Mouse (Mus musculus) heart, embryonic 13.5 days (tissue): ENCODE measurements at regions not wholly inside any gene's neighbourhood (a gene's known extent, or its start where the extent isn't known, plus 50 kb on each side); places are given as distances from the start of the nearest gene placed in this dataset.

Source experiments
- ATAC-seq: fragments of 200-750 bp; cut with Nextera tagmentation; 2 replicates; pipeline ENCODE4 v1.8.0; 2017; ENCODE audit warnings: moderate TSS enrichment; ENCODE audit not compliant: insufficient number of reproducible peaks, low FRiP score, low TSS enrichment; ENCODE audit errors: extremely low read depth
- H3K27ac ChIP-seq: fragments of 300-500 bp; sonication (generic); replicated peaks from 2 replicates; pipeline ENCODE4 v1.5.1; 2015; ENCODE audit warnings: moderate library complexity, mild to moderate bottlenecking, inconsistent platforms
- H3K27me3 ChIP-seq: fragments of 300-500 bp; sonication (generic); replicated peaks from 2 replicates; pipeline ENCODE4 v1.6.1; 2015; ENCODE audit warnings: mild to moderate bottlenecking, inconsistent platforms
- H3K36me3 ChIP-seq: fragments of 300-500 bp; sonication (generic); 2 replicates; pipeline ENCODE4 v1.6.1; 2015; ENCODE audit warnings: mild to moderate bottlenecking, inconsistent platforms
- H3K4me1 ChIP-seq: fragments of 300-500 bp; sonication (generic); 2 replicates; pipeline ENCODE4 v1.6.1; 2015; ENCODE audit warnings: inconsistent platforms
- H3K4me2 ChIP-seq: fragments of 300-500 bp; sonication (generic); 2 replicates; pipeline ENCODE4 v1.6.1; 2015; ENCODE audit warnings: inconsistent platforms, mild to moderate bottlenecking, moderate library complexity
- H3K4me3 ChIP-seq: fragments of 300-500 bp; sonication (generic); 2 replicates; pipeline ENCODE4 v1.5.1; 2015; ENCODE audit warnings: moderate library complexity, mild to moderate bottlenecking, inconsistent platforms
- H3K9ac ChIP-seq: fragments of 300-500 bp; sonication (generic); 2 replicates; pipeline ENCODE4 v1.6.1; 2015; ENCODE audit warnings: inconsistent platforms, mild to moderate bottlenecking, moderate library complexity
- H3K9me3 ChIP-seq: fragments of 300-500 bp; sonication (generic); 2 replicates; pipeline ENCODE4 v1.6.1; 2016; ENCODE audit warnings: inconsistent platforms
- whole genome bisulfite sequencing: fragments of 180-500 bp; shearing (Covaris S2); methylation state at CpG from one replicate; pipeline ENCODE4 v1.1.7; 2015; ENCODE audit warnings: mixed read lengths; 5-methylcytosine and 5-hydroxymethylcytosine counted together

DNA sequence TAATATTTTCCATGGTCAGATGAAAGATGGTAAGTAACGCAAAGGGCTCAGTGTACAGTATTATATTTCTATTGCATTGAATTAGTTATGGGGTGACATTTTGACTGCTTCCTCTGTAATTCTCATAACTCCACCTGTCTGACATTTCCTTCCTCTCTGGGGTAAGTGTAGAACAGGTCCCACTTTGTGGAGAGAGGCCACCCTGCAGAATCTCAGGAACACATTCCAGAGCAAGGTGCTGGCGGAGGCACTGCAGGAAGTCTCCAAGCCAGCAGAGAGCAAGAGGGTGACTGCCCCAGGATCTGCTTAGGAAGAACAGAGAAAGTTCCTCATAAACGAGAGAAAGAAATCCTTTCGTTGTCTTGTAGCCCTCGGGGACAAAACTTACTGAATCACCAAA, 95.4 kb upstream of the Hes1 start:
- Histone ChIP-seq H3K4me1 (peaks cover 19% of the 10 kb centered on the region), H3K4me2 (no peak overlapping the region), H3K27ac (no peak overlapping the region), H3K9ac (no peak overlapping the region), H3K4me3 (no peak overlapping the region), H3K27me3 (no peaks in the 10 kb centered on the region), H3K9me3 (peaks cover 3% of the 10 kb centered on the region; the same call in 1 of the 2 replicates), H3K36me3 (no peaks in the 10 kb centered on the region)
- ATAC-seq, result no peak
- 47% methylated on average over 5 of the region's 5 CpGs for WGBS

DNA sequence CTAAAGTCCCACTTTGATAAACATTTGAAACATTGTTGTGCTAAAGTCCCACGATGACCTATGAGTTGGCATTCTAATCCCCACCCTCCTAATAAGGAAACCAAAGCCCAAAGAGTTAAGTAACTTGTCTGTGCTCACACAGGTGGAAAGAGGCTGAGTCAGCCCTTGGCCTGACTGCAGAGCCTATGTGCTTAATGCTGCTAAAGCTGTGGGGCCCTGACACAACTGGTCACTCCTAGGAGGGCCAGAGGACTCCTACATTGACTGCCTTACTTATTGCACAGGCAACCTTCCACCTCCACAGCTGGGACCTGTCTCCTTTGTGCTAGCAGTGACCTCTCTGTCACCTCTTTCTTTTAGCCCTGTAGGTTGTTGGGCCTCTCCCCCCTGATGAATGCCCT, 91.4 kb upstream of the Hes1 start:
- Histone ChIP-seq H3K27me3 (0 out of 2 replicates have a peak, but pooled peaks cover 6% of the 10 kb centered on the region), H3K4me3 (no peak overlapping the region), H3K27ac (no peak overlapping the region), H3K4me2 (no peak overlapping the region), H3K9me3 (no peaks in the 10 kb centered on the region), H3K9ac (no peak overlapping the region), H3K4me1 (peaks cover 19% of the 10 kb centered on the region), H3K36me3 (no peaks in the 10 kb centered on the region)
- WGBS, result 77% methylated on average over 1 of the region's 1 CpGs
- ATAC-seq, result no peak

DNA sequence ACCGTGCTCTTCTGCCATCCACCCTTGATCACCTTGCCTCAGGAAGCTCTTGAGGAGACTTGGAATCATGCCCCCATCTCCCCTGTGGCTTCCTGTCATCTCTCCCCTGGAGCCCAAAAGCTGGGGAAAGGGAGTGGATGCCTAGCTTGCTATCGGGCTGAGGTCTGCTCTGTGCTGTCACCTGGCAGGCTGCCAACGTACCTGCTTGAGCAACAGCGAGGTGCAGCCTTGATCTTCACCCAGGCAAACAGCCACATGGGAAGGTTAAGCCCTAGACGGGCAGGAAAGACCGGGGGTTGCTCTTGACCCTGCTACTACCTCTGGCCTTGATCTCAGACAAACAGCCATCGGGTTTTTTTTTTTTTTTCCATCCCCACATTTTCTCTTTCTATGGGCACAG, 90.9 kb upstream of the Hes1 start:
- Histone ChIP-seq H3K9me3 (no peaks in the 10 kb centered on the region), H3K4me3 (no peak overlapping the region), H3K36me3 (no peaks in the 10 kb centered on the region), H3K27me3 (0 out of 2 replicates have a peak, but pooled peaks cover 6% of the 10 kb centered on the region), H3K4me1 (peaks cover 19% of the 10 kb centered on the region), H3K4me2 (no peak overlapping the region), H3K9ac (no peak overlapping the region), H3K27ac (no peak overlapping the region)
- WGBS, result 46% methylated on average over 7 of the region's 7 CpGs
- no peak for ATAC-seq

DNA sequence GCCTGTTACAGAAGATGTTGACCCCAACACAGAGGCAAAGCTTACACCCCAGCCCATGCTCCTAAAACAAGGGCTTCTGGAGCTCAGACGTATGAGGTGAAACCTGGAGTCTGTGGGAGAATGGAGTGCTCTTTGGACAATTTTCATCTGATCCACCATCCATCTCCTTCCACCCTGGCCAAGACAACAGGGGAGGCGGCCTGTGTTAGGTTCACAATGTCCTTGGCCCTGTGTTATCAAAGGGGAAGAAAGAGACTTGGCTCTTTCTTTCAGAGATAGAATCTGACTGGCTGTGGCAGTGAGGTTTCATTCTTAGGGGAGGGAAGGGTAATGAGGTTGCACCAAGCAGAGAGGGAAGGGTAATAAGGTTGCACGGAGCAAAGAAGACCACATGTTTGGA, 88.4 kb upstream of the Hes1 start:
- Histone ChIP-seq H3K27me3 (peaks cover 10% of the 10 kb centered on the region; the same call in 1 of the 2 replicates), H3K9ac (no peak overlapping the region), H3K4me2 (no peak overlapping the region), H3K9me3 (no peaks in the 10 kb centered on the region), H3K27ac (no peak overlapping the region), H3K4me3 (no peak overlapping the region), H3K4me1 (peaks cover 14% of the 10 kb centered on the region), H3K36me3 (no peaks in the 10 kb centered on the region)
- ATAC-seq, result no peak
- WGBS, result 81% methylated on average over 3 of the region's 3 CpGs

DNA sequence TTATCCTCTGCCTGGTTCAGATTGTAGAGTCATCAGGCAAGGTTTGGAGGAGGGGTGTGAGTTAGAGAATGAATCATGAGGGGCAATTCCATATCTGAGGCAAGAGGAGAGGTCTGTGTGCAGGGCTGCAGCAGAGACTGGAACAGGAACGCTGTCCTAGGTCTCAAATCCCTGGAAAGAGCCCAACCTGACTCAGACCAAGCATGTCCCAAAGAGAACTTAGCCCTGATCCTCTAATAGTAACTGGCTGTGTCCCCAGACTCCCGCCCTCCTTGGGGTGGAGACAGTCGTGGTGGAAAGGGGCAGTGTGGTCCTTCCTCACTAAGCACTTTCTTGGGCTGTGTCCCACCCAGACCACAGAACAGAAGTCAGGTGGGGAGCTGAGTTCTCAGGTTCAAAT, 87.2 kb upstream of the Hes1 start:
- H3K4me1 ChIP-seq, result peaks cover 14% of the 10 kb centered on the region
- no peak overlapping the region for H3K27ac ChIP-seq
- H3K4me2 ChIP-seq, result no peak overlapping the region
- no peak for ATAC-seq
- no peak overlapping the region for H3K9ac ChIP-seq
- H3K4me3 ChIP-seq, result no peak overlapping the region
- no peaks in the 10 kb centered on the region for H3K36me3 ChIP-seq
- no peaks in the 10 kb centered on the region for H3K9me3 ChIP-seq
- H3K27me3 ChIP-seq, result peaks cover 10% of the 10 kb centered on the region; the same call in 1 of the 2 replicates
- 54% methylated on average over 3 of the region's 3 CpGs for WGBS

DNA sequence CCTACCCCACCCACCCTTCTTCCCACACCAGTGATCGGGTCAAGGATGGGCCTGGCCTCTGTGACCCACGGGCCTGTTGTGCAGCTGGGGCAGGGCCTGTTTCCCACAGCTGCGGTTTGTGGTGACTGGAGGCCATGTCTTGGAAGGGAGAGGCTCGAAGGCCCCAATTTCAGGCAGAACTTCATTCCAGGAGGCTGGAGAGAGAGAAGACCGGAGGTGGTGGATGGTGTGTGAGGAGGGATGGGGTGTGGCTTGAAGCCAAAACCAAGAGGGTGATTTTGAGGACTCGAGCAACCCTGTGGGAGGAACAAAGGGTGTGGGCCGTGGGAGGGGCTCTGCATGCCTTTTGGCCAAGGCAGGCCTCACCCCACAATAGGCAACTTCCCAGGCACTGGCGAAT, 86.5 kb upstream of the Hes1 start:
- H3K4me2 ChIP-seq, result no peak overlapping the region
- H3K4me3 ChIP-seq, result no peak overlapping the region
- ATAC-seq, result no peak
- H3K9me3 ChIP-seq, result no peaks in the 10 kb centered on the region
- WGBS, result 62% methylated on average over 8 of the region's 8 CpGs
- H3K4me1 ChIP-seq, result peaks cover 13% of the 10 kb centered on the region
- no peak overlapping the region for H3K9ac ChIP-seq
- no peak overlapping the region for H3K27ac ChIP-seq
- no peaks in the 10 kb centered on the region for H3K36me3 ChIP-seq
- H3K27me3 ChIP-seq, result peaks cover 10% of the 10 kb centered on the region; the same call in 1 of the 2 replicates

DNA sequence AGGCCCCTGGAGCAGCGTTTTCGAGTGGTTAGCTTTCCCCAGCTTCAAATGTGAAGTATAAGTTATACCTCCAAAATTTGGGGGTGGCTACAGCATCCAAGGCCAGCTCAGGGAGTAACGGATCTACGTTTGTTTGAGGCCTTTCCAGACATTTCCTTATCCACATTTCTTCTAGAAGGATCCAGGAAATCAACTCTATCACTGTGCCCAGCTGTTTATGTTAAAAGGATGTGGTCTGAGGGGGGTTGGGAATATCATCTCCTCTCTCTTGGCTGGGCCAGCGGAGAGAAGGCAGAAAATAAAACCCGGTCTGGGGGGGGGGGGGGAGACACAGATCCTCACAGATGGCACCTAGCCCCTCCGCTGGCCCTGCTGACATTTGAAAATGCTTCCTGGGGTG, 85.1 kb upstream of the Hes1 start:
- no peak overlapping the region for H3K4me2 ChIP-seq
- no peaks in the 10 kb centered on the region for H3K36me3 ChIP-seq
- no peak overlapping the region for H3K27ac ChIP-seq
- H3K4me3 ChIP-seq, result no peak overlapping the region
- H3K27me3 ChIP-seq, result peaks cover 10% of the 10 kb centered on the region; the same call in 1 of the 2 replicates
- WGBS, result 63% methylated on average over 7 of the region's 7 CpGs
- no peak for ATAC-seq
- no peak overlapping the region for H3K9ac ChIP-seq
- peaks cover 10% of the 10 kb centered on the region for H3K4me1 ChIP-seq
- H3K9me3 ChIP-seq, result no peaks in the 10 kb centered on the region

- H3K4me2 ChIP-seq, result no peak overlapping the region
- H3K9ac ChIP-seq, result no peak overlapping the region
- H3K4me3 ChIP-seq, result no peak overlapping the region
- no peak for ATAC-seq
- peaks cover 10% of the 10 kb centered on the region for H3K4me1 ChIP-seq
- peaks cover 7% of the 10 kb centered on the region; the same call in 1 of the 2 replicates for H3K27me3 ChIP-seq
- H3K36me3 ChIP-seq, result no peaks in the 10 kb centered on the region
- H3K9me3 ChIP-seq, result no peaks in the 10 kb centered on the region
- 78% methylated on average over 7 of the region's 7 CpGs for WGBS
- no peak overlapping the region for H3K27ac ChIP-seq
Measured at GRCm38 (mm10) chr16:29981543-29981942, 82.6 kb upstream of the Hes1 start.

DNA sequence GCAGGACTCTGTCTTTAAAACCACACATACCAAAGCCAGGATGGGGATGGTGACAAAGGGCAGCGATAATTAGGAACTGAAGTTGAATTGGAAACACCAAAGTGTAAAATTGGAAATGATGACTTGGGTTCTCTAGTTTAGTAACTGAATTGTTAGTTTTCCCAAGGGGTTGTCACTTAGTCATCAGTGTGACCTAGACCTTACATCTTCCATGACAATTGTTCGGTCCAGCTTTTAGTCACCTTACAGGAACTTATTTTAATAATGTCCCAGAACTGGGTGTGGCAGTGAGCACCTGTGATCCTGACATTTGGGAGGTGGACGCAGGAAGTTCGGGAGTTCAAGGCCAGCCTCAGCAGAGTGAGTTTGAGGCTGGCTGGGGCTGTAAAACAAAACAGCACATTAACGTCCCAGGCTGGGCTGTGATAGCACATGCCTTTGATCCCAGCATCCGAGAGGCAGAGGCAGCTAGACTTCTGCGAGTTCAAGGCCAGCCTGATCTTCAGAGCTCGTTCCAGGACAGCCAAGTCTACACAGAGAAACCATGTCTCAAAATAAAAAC, 81.9 kb upstream of the Hes1 start:
- H3K4me2 ChIP-seq, result no peak overlapping the region
- no peak for ATAC-seq
- 86% methylated on average over 8 of the region's 8 CpGs for WGBS
- no peaks in the 10 kb centered on the region for H3K9me3 ChIP-seq
- no peaks in the 10 kb centered on the region for H3K36me3 ChIP-seq
- H3K27me3 ChIP-seq, result peaks cover 7% of the 10 kb centered on the region; the same call in 1 of the 2 replicates
- no peak overlapping the region for H3K4me3 ChIP-seq
- H3K4me1 ChIP-seq, result peaks cover 10% of the 10 kb centered on the region
- no peak overlapping the region for H3K9ac ChIP-seq
- no peak overlapping the region for H3K27ac ChIP-seq

DNA sequence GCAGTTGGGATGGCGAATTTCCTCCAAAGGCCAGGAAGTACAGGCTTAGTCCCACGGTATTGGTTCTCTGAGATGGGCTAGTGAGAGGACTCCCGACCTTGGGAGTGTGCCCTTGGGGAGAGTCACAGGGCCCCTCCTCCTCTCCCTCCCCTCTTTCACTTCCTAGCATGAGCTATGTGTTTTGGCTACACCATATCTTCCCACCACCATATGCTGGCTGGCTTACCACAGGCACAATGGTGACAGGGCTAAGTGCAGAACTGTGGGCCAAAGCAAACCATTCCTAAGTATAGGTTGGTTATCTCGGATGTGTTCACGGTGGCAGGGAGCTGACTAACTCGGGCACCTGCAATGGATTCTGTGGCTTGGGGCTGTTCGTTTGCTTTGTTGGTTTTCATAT, 81.0 kb upstream of the Hes1 start:
- Histone ChIP-seq H3K27me3 (peaks cover 7% of the 10 kb centered on the region; the same call in 1 of the 2 replicates), H3K4me3 (no peak overlapping the region), H3K4me2 (no peak overlapping the region), H3K36me3 (no peaks in the 10 kb centered on the region), H3K9me3 (no peaks in the 10 kb centered on the region), H3K27ac (no peak overlapping the region), H3K4me1 (peaks cover 10% of the 10 kb centered on the region), H3K9ac (no peak overlapping the region)
- ATAC-seq, result no peak
- WGBS, result 49% methylated on average over 7 of the region's 7 CpGs

- ATAC-seq, result no peak
- Histone ChIP-seq H3K27ac (no peak overlapping the region), H3K4me2 (no peak overlapping the region), H3K4me3 (no peak overlapping the region), H3K4me1 (peaks cover 5% of the 10 kb centered on the region), H3K27me3 (0 out of 2 replicates have a peak, but pooled peaks cover 3% of the 10 kb centered on the region), H3K9me3 (no peaks in the 10 kb centered on the region), H3K9ac (no peak overlapping the region), H3K36me3 (no peaks in the 10 kb centered on the region)
- WGBS, result 78% methylated on average over 11 of the region's 11 CpGs
Measured at GRCm38 (mm10) chr16:29985126-29985931, 78.9 kb upstream of the Hes1 start.

DNA sequence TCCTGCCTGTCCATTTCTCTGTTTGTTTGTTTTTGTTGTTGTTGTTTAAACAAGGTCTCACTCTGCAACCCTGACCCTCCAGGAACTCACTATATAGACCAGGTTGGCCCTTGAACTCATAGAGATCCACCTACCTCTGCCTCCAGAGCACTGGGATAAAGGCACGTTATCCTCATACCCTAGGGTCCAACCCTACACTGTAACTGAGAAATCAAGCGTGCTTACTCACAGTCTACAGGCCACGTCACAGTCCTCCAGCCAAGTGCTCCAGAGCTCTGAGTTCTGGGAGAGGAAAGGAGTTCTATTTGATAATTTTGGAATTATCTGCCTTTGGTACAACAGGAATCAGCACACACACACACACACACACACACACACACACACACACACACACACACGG, 76.6 kb upstream of the Hes1 start:
- no peaks in the 10 kb centered on the region for H3K36me3 ChIP-seq
- H3K4me2 ChIP-seq, result no peak overlapping the region
- WGBS, result 82% methylated on average over 4 of the region's 4 CpGs
- no peak overlapping the region for H3K9ac ChIP-seq
- no peak for ATAC-seq
- H3K4me1 ChIP-seq, result peaks cover 7% of the 10 kb centered on the region
- no peak overlapping the region for H3K27ac ChIP-seq
- no peaks in the 10 kb centered on the region for H3K9me3 ChIP-seq
- 0 out of 2 replicates have a peak, but pooled peaks cover 3% of the 10 kb centered on the region for H3K27me3 ChIP-seq
- no peak overlapping the region for H3K4me3 ChIP-seq
